Mouse (Mus musculus) heart, adult 8-10 months (tissue): ENCODE data around the gene Stk40. TPM values are rescaled to one million over a fixed set of nuclear protein-coding genes. Genes with fewer than 3 reads are reported as not detected.

ENCODE experiments used
- total RNA-seq, 4 experiments: library from RNA; stranded (reverse); gene quantifications; 2 replicates each; pipeline ENCODE4 v1.2.4; 2022

Gene Stk40
- total RNA-seq, 4 experiments from 2014 or later = 37.8 to 61.9 (median 52.4) TPM

Other genes with a start within 250 kb of the Stk40 start
- 1 to 10 TPM in 3 of 4 experiments, under 1 TPM in 1; 0.66 to 5.4 (median 1.2) TPM for gene Csf3r, start 79.4 kb upstream of the Stk40 start, total RNA-seq
- gene Mrps15, start 57.0 kb upstream of the Stk40 start, total RNA-seq = 10 to 100 TPM; 66.9 to 90.0 (median 81.3) TPM
- gene Oscp1, start 45.4 kb upstream of the Stk40 start, total RNA-seq = 1 to 10 TPM; 1.4 to 3.0 (median 2.2) TPM
- gene Lsm10, start 7.3 kb upstream of the Stk40 start, total RNA-seq = 10 to 100 TPM; 17.3 to 19.5 (median 18.4) TPM
- gene Eva1b, start 43.8 kb downstream of the Stk40 start, total RNA-seq = 10 to 100 TPM in 1 of 4 experiments, 1 to 10 TPM in 3; 7.3 to 12.4 (median 9.0) TPM
- gene Sh3d21, start 59.5 kb downstream of the Stk40 start, total RNA-seq = 1 to 10 TPM; 1.6 to 2.2 (median 2.1) TPM
- 100 to 1,000 TPM; 112 to 128 (median 121) TPM for gene Thrap3, start 98.8 kb downstream of the Stk40 start, total RNA-seq
- 100 to 1,000 TPM; 266 to 279 (median 267) TPM for gene Map7d1, start 152.4 kb downstream of the Stk40 start, total RNA-seq
- gene Trappc3, start 158.4 kb downstream of the Stk40 start, total RNA-seq = 10 to 100 TPM; 45.4 to 56.5 (median 51.6) TPM
- under 1 TPM; 0.35 to 0.91 (median 0.46) TPM for gene Col8a2, start 182.8 kb downstream of the Stk40 start, total RNA-seq
- gene Adprhl2, start 217.7 kb downstream of the Stk40 start, total RNA-seq = 10 to 100 TPM; 12.7 to 14.4 (median 13.5) TPM
- gene Tekt2, start 221.7 kb downstream of the Stk40 start, total RNA-seq = under 1 TPM in 2 of 4 experiments, not detected in 2; 0.47 to 0.95 TPM